Mouse (Mus musculus): ENCODE data around the gene Rab11fip2. TPM values are rescaled to one million over a fixed set of nuclear protein-coding genes. Genes with fewer than 3 reads are reported as not detected.

Gene Rab11fip2
- polyA plus RNA-seq, 1 experiment from 2014 or later: 4.2 TPM

GRCm38 (mm10) chr19:59928672-59929071 is 14.8 kb downstream of the Rab11fip2 start:
- no peaks in the 10 kb centered on the region for H3K9me3 ChIP-seq (ENCODE audit: low read depth, low read length)
- H3K4me1 ChIP-seq (ENCODE audit: insufficient read depth): no peaks in the 10 kb centered on the region
- H3K9ac ChIP-seq: no peak overlapping the region
- no peak overlapping the region for H3K4me2 ChIP-seq
- no peaks in the 10 kb centered on the region for H3K27me3 ChIP-seq (ENCODE audit: insufficient read depth, low read length)
- H3K36me3 ChIP-seq (ENCODE audit: insufficient read depth): no peaks in the 10 kb centered on the region
- no peak overlapping the region for H3K4me3 ChIP-seq (ENCODE audit: low read depth, low read length)
- DNase-seq: no peak
- 74% methylated on average over 4 of the region's 4 CpGs for WGBS
- H3K27ac ChIP-seq (ENCODE audit: low read depth): no peak overlapping the region
- no peak for TF ChIP-seq CTCF (IDR thresholded peaks at IDR 0.05; ENCODE audit: low read depth)
- ATAC-seq (ENCODE audit: insufficient read depth): no peak

GRCm38 (mm10) chr19:59926125-59926524 is 17.3 kb downstream of the Rab11fip2 start:
- DNase-seq (no peak), ATAC-seq (ENCODE audit: insufficient read depth) (no peak)
- no peaks in the 10 kb centered on the region for H3K36me3 ChIP-seq (ENCODE audit: insufficient read depth)
- H3K9ac ChIP-seq: no peak overlapping the region
- H3K4me3 ChIP-seq (ENCODE audit: low read depth, low read length): no peak overlapping the region
- H3K4me2 ChIP-seq: no peak overlapping the region
- 64% methylated on average over 1 of the region's 1 CpGs for WGBS
- no peaks in the 10 kb centered on the region for H3K4me1 ChIP-seq (ENCODE audit: insufficient read depth)
- TF ChIP-seq CTCF (IDR thresholded peaks at IDR 0.05; ENCODE audit: low read depth): no peak
- H3K27me3 ChIP-seq (ENCODE audit: insufficient read depth, low read length): no peaks in the 10 kb centered on the region
- no peak overlapping the region for H3K27ac ChIP-seq (ENCODE audit: low read depth)
- no peaks in the 10 kb centered on the region for H3K9me3 ChIP-seq (ENCODE audit: low read depth, low read length)

- H3K27ac ChIP-seq (ENCODE audit: low read depth): no peak overlapping the region
- no peaks in the 10 kb centered on the region for H3K4me1 ChIP-seq (ENCODE audit: insufficient read depth)
- no peak for DNase-seq
- 66% methylated on average over 3 of the region's 3 CpGs for WGBS
- H3K36me3 ChIP-seq (ENCODE audit: insufficient read depth): no peaks in the 10 kb centered on the region
- no peaks in the 10 kb centered on the region for H3K27me3 ChIP-seq (ENCODE audit: insufficient read depth, low read length)
- no peak overlapping the region for H3K4me2 ChIP-seq
- H3K9ac ChIP-seq: no peak overlapping the region
- no peak for ATAC-seq (ENCODE audit: insufficient read depth)
- no peak overlapping the region for H3K4me3 ChIP-seq (ENCODE audit: low read depth, low read length)
- no peak for TF ChIP-seq CTCF (IDR thresholded peaks at IDR 0.05; ENCODE audit: low read depth)
- H3K9me3 ChIP-seq (ENCODE audit: low read depth, low read length): no peaks in the 10 kb centered on the region
Measured at GRCm38 (mm10) chr19:59920846-59921245, 22.6 kb downstream of the Rab11fip2 start.

- no peaks in the 10 kb centered on the region for H3K36me3 ChIP-seq (ENCODE audit: insufficient read depth)
- DNase-seq (no peak), ATAC-seq (ENCODE audit: insufficient read depth) (no peak)
- no peak overlapping the region for H3K4me3 ChIP-seq (ENCODE audit: low read depth, low read length)
- 73% methylated on average over 2 of the region's 2 CpGs for WGBS
- TF ChIP-seq CTCF (IDR thresholded peaks at IDR 0.05; ENCODE audit: low read depth): no peak
- H3K4me2 ChIP-seq: no peak overlapping the region
- no peaks in the 10 kb centered on the region for H3K9me3 ChIP-seq (ENCODE audit: low read depth, low read length)
- H3K9ac ChIP-seq: no peak overlapping the region
- H3K4me1 ChIP-seq (ENCODE audit: insufficient read depth): no peaks in the 10 kb centered on the region
- H3K27me3 ChIP-seq (ENCODE audit: insufficient read depth, low read length): no peaks in the 10 kb centered on the region
- no peak overlapping the region for H3K27ac ChIP-seq (ENCODE audit: low read depth)
Measured at GRCm38 (mm10) chr19:59917901-59918613, 25.4 kb downstream of the Rab11fip2 start.

GRCm38 (mm10) chr19:59911554-59911953 is 31.9 kb downstream of the Rab11fip2 start:
- DNase-seq: no peak
- no peak overlapping the region for H3K9ac ChIP-seq
- H3K36me3 ChIP-seq (ENCODE audit: insufficient read depth): peaks cover 3% of the 10 kb centered on the region; the same call in 1 of the 2 replicates
- H3K9me3 ChIP-seq (ENCODE audit: low read depth, low read length): no peaks in the 10 kb centered on the region
- ATAC-seq (ENCODE audit: insufficient read depth): no peak
- H3K27ac ChIP-seq (ENCODE audit: low read depth): no peak overlapping the region
- no peak overlapping the region for H3K4me2 ChIP-seq
- no peaks in the 10 kb centered on the region for H3K4me1 ChIP-seq (ENCODE audit: insufficient read depth)
- WGBS: 70% methylated on average over 4 of the region's 4 CpGs
- TF ChIP-seq CTCF (IDR thresholded peaks at IDR 0.05; ENCODE audit: low read depth): no peak
- H3K4me3 ChIP-seq (ENCODE audit: low read depth, low read length): no peak overlapping the region
- H3K27me3 ChIP-seq (ENCODE audit: insufficient read depth, low read length): no peaks in the 10 kb centered on the region

GRCm38 (mm10) chr19:59905296-59906081 is 38.0 kb downstream of the Rab11fip2 start:
- no peak overlapping the region for H3K4me2 ChIP-seq
- no peak for TF ChIP-seq CTCF (IDR thresholded peaks at IDR 0.05; ENCODE audit: low read depth)
- ATAC-seq (ENCODE audit: insufficient read depth) (no peak), DNase-seq (no peak)
- WGBS: 80% methylated on average over 1 of the region's 1 CpGs
- no peak overlapping the region for H3K9ac ChIP-seq
- no peaks in the 10 kb centered on the region for H3K27me3 ChIP-seq (ENCODE audit: insufficient read depth, low read length)
- H3K4me3 ChIP-seq (ENCODE audit: low read depth, low read length): no peak overlapping the region
- no peak overlapping the region for H3K27ac ChIP-seq (ENCODE audit: low read depth)
- H3K36me3 ChIP-seq (ENCODE audit: insufficient read depth): peaks cover 5% of the 10 kb centered on the region; the same call in 1 of the 2 replicates
- H3K4me1 ChIP-seq (ENCODE audit: insufficient read depth): no peaks in the 10 kb centered on the region
- no peaks in the 10 kb centered on the region for H3K9me3 ChIP-seq (ENCODE audit: low read depth, low read length)

GRCm38 (mm10) chr19:59899965-59900364 is 43.5 kb downstream of the Rab11fip2 start:
- Histone ChIP-seq H3K4me3 (ENCODE audit: low read depth, low read length) (no peak overlapping the region), H3K4me1 (ENCODE audit: insufficient read depth) (no peaks in the 10 kb centered on the region), H3K9ac (no peak overlapping the region), H3K9me3 (ENCODE audit: low read depth, low read length) (no peaks in the 10 kb centered on the region), H3K27ac (ENCODE audit: low read depth) (no peak overlapping the region), H3K36me3 (ENCODE audit: insufficient read depth) (no peaks in the 10 kb centered on the region), H3K27me3 (ENCODE audit: insufficient read depth, low read length) (no peaks in the 10 kb centered on the region), H3K4me2 (no peak overlapping the region)
- TF ChIP-seq CTCF (IDR thresholded peaks at IDR 0.05; ENCODE audit: low read depth): no peak
- 84% methylated on average over 4 of the region's 4 CpGs for WGBS
- DNase-seq: no peak
- no peak for ATAC-seq (ENCODE audit: insufficient read depth)

Data from lung, embryonic 14.5 days (tissue).